Mouse (Mus musculus): ENCODE data around the gene Thy1.

Thy1 gene

GRCm38 (mm10) chr9:44042836-44043707 is at the start of gene Thy1:
Gene Thy1 (plus strand): TSS chr9:44043384.
- DNase-seq: peak; percentile 58 to 62

GRCm38 (mm10) chr9:43997681-43998080 is 45.5 kb upstream of the Thy1 start:
- no peak for DNase-seq

GRCm38 (mm10) chr9:43998851-43999250 is 44.3 kb upstream of the Thy1 start:
- no peak for DNase-seq

- no peak for DNase-seq
Measured at GRCm38 (mm10) chr9:44004362-44004761, 38.8 kb upstream of the Thy1 start.

GRCm38 (mm10) chr9:44005305-44005704 is 37.9 kb upstream of the Thy1 start:
- no peak for DNase-seq

- DNase-seq: no peak
Measured at GRCm38 (mm10) chr9:44007323-44007722, 35.9 kb upstream of the Thy1 start.

GRCm38 (mm10) chr9:44007991-44008390 is 35.2 kb upstream of the Thy1 start:
- DNase-seq: no peak

- DNase-seq: no peak
Measured at GRCm38 (mm10) chr9:44010900-44011299, 32.3 kb upstream of the Thy1 start.

GRCm38 (mm10) chr9:44011668-44012067 is 31.5 kb upstream of the Thy1 start:
- DNase-seq: no peak

- no peak for DNase-seq
Measured at GRCm38 (mm10) chr9:44012164-44012563, 31.0 kb upstream of the Thy1 start.

GRCm38 (mm10) chr9:44012761-44013301 is 30.4 kb upstream of the Thy1 start:
- DNase-seq: peak; percentile 30 to 31

- no peak for DNase-seq
Measured at GRCm38 (mm10) chr9:44013781-44014180, 29.4 kb upstream of the Thy1 start.

- no peak for DNase-seq
Measured at GRCm38 (mm10) chr9:44016304-44016703, 26.9 kb upstream of the Thy1 start.

- no peak for DNase-seq
Measured at GRCm38 (mm10) chr9:44017846-44018245, 25.3 kb upstream of the Thy1 start.

- DNase-seq: no peak
Measured at GRCm38 (mm10) chr9:44020001-44020400, 23.2 kb upstream of the Thy1 start.

GRCm38 (mm10) chr9:44022100-44022847 is 20.9 kb upstream of the Thy1 start:
- no peak for DNase-seq

- DNase-seq: no peak
Measured at GRCm38 (mm10) chr9:44024096-44024495, 19.1 kb upstream of the Thy1 start.

GRCm38 (mm10) chr9:44029580-44030236 is 13.5 kb upstream of the Thy1 start:
- DNase-seq: no peak

GRCm38 (mm10) chr9:44030646-44031045 is 12.5 kb upstream of the Thy1 start:
- DNase-seq: no peak

GRCm38 (mm10) chr9:44031079-44031478 is 12.1 kb upstream of the Thy1 start:
- no peak for DNase-seq

- DNase-seq: no peak
Measured at GRCm38 (mm10) chr9:44031946-44032345, 11.2 kb upstream of the Thy1 start.

- DNase-seq: no peak
Measured at GRCm38 (mm10) chr9:44033317-44033716, 9.9 kb upstream of the Thy1 start.
